Mouse (Mus musculus) cerebellum, adult 11 months (tissue): ENCODE measurements around the gene Susd6.

Experiments
- DNase-seq: peaks from one replicate; pipeline ENCODE4 v3.0.0; 2022

Susd6 gene

GRCm38 (mm10) chr12:80789849-80790694 lies at the start of gene Susd6:
Susd6 (plus strand) TSS chr12:80790510.
- DNase-seq, result peak; percentile 98

DNA sequence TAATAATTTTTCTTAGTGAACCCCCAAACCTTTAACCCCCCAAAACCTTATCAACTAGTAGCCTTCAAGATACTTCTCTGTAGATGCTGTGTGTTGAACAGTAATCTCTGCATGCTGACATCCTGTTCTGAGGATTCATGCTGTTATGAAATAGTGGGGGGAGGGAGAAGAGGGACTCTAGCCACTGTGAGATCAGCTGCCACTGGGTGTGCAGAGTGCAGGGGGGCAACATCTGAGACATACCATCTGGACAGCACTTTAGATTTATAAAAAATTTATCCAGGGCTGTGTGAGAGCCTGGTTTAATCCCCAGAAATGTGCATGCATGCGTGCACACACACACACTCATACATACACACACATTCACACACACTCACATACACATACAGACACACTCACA lies 45.7 kb upstream of the Susd6 start:
- DNase-seq, result no peak

GRCm38 (mm10) chr12:80746031-80746813 lies 44.1 kb upstream of the Susd6 start:
- DNase-seq, result no peak

GRCm38 (mm10) chr12:80751556-80751955 lies 38.8 kb upstream of the Susd6 start:
- no peak for DNase-seq

DNA sequence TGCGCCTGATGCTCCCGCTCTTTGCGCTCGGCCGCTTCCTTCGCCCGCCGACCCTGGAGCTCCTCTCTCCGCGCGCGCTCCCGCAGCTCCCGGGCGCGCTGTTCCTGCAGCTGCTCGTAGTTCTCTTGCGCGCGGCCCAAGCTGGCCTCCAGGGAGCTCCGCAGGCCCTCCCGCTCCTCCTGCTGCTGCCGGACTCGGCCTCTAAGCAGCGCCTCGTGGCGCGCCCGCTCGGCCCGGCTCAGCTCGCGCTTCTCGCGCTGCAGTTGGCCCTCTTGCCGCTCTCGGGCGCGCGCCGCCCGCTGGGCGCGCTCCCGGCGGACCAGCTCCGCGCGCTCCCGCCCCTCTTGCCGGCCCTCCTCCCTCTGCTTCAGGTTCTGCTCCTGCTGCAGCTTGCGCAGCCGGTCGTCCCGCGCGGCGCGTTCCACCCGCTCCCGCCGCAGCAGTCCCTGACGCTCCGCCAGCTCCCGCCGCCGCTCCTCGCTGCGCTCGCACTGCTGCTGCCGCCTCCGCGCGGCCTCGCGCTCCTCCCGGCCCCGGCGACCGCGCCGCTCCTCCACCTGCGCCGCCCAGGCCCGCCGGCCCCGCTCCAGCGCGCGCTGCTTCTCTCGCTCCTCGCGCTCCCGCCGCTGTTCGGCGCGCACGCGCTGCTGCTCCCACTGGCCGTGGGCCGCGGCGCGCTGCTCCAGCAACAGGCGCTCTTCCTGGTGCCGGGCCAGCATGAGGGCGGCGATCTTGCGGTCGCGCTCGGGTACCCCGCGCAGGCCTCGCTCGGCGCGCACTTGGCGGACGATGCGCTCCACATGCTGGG lies 32.4 kb upstream of the Susd6 start:
- DNase-seq, result peak; percentile 45

GRCm38 (mm10) chr12:80758559-80759386 lies 31.5 kb upstream of the Susd6 start:
- peak; percentile 28 for DNase-seq

GRCm38 (mm10) chr12:80759387-80759712 lies 31.0 kb upstream of the Susd6 start:
- DNase-seq, result no peak

DNA sequence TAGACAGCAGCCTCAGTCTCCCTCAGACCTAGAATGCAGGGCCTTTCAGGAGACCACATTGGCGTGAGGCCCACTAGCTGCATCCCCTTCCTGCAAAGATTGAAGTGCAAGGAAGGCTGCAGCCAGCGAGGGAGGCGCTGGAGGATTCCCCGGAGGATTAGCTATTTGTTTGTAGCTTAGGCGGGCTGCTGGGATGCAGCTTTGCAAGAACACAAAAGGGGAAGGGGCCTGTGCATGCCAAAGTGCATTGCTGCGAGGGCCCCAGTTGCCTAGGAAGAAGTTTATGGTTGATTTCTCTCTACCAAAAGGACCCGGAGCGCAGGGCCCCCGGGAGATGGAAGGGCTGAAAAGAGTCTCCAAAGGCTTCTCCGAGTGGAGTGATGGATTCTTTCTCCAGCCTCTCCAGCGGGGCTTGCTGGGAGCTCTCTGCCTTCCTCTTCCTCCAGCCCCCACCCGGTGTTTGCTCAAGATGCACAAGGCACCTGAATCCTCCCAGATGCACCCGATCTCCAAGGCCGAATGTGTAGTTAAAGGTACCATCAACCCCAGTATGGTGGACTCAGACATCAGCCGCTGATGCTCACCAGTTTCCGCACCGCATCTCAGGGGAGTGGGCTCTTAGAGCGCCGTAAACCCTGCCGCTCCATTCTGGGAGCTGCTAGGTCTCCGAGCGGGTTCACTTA lies 30.5 kb upstream of the Susd6 start:
- peak; percentile 42 for DNase-seq

DNA sequence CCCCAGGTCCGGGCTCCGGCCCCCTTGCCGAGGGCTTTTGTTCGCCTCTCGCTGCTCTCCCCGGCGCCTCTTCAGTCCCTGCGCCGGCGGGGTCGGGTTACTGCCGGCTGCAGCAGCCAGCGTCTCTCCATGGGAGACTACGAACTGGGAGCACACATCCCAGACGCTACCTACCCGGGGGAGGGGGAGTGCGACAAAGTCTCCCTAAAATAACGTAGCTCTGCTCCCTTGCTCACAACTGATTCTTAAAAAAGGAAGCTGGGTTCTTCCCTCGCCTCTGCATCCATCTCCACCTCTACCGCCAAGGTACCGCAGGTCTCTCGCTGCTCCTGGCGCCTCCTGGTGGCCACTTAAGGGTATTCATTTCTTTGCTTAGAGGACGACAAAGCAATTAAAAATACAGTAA lies 29.9 kb upstream of the Susd6 start, which contains the start of gene Ccdc177:
Gene Ccdc177, minus strand, starts transcription at position 292 of the 406 bp plus-strand sequence.
- DNase-seq, result peak; percentile 87

GRCm38 (mm10) chr12:80762982-80763381 lies 27.3 kb upstream of the Susd6 start:
- no peak for DNase-seq

GRCm38 (mm10) chr12:80764116-80764515 lies 26.2 kb upstream of the Susd6 start:
- DNase-seq, result no peak

GRCm38 (mm10) chr12:80769697-80770096 lies 20.6 kb upstream of the Susd6 start:
- peak; percentile 76 for DNase-seq

GRCm38 (mm10) chr12:80774786-80775185 lies 15.5 kb upstream of the Susd6 start:
- DNase-seq, result no peak

DNA sequence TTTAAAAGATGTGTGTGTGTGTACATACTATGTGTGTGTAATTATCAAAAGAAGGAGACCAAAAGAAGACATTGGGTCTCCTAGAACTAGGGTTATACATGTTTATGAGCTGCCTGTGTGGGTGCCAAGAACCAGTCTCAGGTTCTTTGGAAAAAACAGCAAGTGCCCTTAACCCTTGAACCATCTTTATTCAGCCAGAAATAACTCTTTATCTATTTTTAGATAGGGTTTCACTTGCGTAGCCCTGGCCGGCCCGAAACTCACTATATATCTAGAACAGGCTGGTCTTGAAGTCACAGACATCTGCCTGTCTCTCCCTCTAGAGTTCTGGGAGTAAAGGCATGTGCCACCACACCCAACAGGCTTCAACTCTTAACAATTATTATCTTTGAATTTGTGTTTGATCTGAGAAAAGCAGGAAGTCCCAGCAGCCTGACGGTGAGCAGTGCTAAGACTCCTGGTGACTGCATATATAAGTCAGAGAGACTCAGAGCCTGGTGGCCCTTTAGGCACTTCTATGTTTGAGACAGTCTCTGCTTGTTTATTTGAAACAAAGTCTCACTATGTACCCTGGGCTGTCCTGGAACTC lies 14.2 kb upstream of the Susd6 start:
- DNase-seq, result no peak

GRCm38 (mm10) chr12:80778188-80778936 lies 11.9 kb upstream of the Susd6 start:
- no peak for DNase-seq

- DNase-seq, result no peak
These were observed 10.6 kb upstream of the Susd6 start for GRCm38 (mm10) chr12:80779760-80780159.

DNA sequence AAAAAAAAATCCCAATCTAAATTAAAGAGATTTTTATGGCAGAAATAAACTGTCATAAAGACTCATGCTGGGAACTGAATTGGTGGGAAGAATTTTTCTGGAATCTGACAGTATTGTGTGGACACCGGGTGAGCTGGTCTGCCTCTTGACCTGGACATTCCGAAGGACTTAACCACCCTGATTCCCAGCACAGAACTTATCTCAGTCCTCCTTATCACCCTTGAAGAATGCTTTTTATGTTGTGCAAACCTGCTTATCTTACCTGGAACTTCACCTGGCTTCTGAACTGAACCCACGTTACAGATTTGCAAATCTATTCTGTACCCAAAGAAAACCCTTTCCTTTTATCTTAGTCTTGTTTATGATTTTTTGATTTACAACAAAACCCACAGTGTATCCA lies 8.1 kb upstream of the Susd6 start:
- no peak for DNase-seq

DNA sequence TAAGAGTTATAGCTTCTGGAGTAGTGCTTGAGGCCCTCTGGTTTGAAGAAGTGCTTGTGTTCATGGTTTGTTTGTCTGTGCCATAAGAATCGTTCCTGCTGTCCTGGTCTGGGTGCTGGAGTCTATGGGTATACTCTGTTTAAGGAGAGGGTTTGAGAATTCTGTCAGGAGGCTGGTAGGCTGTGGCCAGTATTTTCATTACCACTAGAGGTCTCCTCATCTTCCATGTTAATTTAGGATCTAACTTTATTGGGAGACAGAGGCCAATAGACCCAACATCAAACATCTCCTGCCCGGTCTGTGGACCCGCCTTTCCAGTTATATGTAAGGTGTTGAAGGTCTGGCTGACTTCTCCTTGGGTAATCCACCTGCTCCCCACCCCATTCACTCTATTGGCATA lies 7.4 kb upstream of the Susd6 start:
- no peak for DNase-seq

DNA sequence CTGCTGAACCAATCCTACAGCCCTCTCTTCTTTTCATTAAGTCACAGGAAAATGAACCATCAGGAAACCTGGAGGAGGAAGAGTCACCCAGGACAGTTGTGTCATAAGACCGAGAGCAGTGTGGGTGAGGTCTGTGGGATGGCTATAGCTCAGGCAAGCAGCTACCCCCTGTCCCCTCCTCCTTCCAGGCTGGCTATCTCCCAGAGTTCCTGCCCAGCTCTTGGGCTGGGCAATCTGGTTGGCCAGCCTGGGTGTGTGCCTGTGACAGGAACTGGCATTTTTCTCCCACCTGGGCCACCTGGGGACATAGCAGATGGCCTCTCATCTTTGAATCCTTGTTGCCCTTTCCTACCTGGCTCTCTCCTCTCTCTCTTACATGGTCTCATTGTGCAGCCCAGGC lies 6.4 kb upstream of the Susd6 start:
- peak; percentile 93 for DNase-seq

DNA sequence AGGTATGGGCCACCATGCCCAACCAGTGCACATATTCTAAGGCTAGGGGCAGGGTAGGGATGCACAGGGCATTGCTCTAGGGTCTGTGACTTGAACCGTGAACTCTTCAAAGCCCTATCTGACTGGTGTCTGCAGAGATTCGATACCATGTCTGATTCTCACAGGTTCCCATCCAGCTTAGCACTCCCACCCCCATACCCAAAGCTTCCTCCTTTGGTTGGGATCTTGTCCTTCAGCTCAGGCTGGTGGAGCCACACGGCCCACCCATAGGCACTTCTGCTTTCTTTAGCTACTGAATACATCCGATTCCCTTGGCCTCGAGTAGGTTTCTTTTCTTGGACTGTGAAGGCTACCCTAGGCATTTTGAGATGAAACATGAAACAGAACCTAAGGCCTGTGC lies 5.3 kb upstream of the Susd6 start:
- DNase-seq, result no peak

GRCm38 (mm10) chr12:80785597-80785996 lies 4.7 kb upstream of the Susd6 start:
- DNase-seq, result no peak
